Mouse (Mus musculus) spleen, adult 2 months (tissue): ENCODE measurements at regions not wholly inside any gene's neighbourhood (a gene's known extent, or its start where the extent isn't known, plus 50 kb on each side); places are given as distances from the start of the nearest gene placed in this dataset.

Experiments used
- CTCF ChIP-seq: fragments of 200-500 bp; IDR thresholded peaks from 2 replicates; pipeline ENCODE4 v1.5.1; 2011; ENCODE audit warnings: mild to moderate bottlenecking, inconsistent platforms; ENCODE audit not compliant: insufficient read depth, insufficient read length, insufficient replicate concordance; ENCODE audit errors: extremely low read depth
- POLR2A ChIP-seq: fragments of 200-500 bp; IDR thresholded peaks from 2 replicates; pipeline ENCODE4 v1.6.1; 2011; ENCODE audit warnings: low read depth, low read length, inconsistent platforms

DNA sequence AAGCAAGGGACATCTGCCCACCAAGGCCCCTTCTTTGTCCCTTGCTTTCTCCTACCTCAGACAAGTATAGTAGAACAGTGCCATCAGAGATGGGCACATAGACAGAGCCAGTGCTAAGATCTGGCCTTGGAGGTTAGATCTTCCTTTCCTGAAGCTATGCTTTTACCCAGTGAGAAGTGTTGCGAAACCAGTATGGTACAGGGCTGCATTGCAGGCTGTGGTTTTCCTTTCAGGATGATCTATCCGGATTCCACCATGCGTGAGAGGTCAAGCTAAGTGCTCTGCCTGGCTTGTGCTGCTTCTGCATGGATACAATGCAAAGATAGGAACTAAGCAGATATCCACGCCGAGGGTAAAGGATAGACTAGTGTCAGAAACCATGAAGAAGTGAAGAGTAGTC lies 192.4 kb downstream of the Inhba start:
- TF ChIP-seq POLR2A = no peak
- no peak for TF ChIP-seq CTCF
